Mouse (Mus musculus) lung, adult 18-20 months (tissue): ENCODE data around the gene Mafk.
"Not testable (repeated sequence)": the region's sequence is repeated elsewhere in the genome, so short reads cannot be mapped to it uniquely, and the experiment has no call there.

Experiments
- DNase-seq, 2 experiments: peaks; one replicate each; pipeline ENCODE4 v3.0.0; 2022; ENCODE audit warnings: mixed read lengths in 2 of 2

Gene Mafk

DNA sequence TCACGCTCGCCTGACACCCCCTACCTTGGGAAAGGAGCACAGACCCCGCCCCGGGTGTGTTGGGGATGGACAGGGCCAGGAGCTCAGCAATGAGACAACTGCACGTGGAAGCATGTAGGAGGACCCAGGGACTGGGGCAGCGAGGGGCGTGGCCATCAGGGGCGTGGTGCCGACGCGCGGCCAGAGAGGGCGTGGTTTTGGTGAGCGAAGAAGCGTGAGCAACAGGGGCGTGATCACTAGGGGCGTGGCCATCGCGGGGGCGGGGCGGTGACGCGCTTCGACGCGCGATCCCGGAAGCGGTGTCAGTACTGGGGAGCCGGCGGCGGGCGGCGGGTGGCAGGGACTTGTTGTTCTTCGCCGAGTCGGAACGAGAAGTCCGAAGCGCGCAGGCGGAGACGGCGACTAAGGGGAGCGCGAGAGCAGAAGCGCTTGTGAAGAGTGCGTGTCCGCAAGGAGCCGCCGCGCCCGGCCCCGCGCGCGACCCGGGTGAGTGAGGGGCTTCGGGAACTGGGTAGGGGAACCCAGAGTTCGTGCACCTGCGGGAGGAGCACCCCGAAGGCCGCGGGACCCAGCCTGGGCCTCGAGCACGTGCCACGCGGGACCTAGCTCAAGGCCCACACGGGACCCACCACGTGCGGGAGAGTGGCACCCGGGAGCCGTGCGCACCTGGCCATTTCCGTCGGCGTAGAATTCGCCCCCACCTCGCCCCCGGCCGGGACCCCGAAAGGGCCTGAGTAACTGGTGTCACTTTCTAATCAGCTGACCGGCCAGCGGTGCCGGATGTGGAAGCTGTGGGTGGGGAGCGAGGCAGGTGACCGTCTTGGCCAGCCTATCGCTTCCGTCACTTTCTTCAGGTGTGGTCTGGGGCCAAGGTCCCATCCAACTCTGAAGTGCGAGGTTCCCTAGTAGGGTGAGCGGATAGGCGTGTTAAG is at the start of gene Mafk:
TSS of gene Mafk (plus strand) at position 287 of the 932 bp plus-strand sequence.
- DNase-seq, result peak; percentile 98

DNA sequence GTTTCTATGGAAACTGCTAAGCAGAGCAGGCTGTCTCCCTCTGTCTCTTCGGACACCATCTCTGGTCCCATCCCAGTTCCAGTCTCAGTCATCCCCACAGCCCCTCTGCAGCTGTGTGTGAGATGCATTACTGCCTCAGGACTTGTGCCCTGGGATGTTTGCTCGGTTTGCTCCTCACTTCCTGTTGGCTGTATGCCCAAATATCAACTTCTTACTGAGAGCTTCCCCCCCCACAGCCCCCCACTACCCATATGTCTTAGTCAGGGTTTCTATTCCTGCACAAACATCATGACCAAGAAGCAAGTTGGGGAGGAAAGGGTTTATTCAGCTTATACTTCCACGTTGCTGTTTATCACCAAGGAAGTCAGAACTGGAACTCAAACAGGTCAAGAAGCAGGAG is 48.7 kb upstream of the Mafk start:
- DNase-seq, result not testable (repeated sequence)

- peak; percentile 60 to 72 for DNase-seq
These were observed 45.5 kb upstream of the Mafk start for GRCm38 (mm10) chr5:139745771-139746170.

DNA sequence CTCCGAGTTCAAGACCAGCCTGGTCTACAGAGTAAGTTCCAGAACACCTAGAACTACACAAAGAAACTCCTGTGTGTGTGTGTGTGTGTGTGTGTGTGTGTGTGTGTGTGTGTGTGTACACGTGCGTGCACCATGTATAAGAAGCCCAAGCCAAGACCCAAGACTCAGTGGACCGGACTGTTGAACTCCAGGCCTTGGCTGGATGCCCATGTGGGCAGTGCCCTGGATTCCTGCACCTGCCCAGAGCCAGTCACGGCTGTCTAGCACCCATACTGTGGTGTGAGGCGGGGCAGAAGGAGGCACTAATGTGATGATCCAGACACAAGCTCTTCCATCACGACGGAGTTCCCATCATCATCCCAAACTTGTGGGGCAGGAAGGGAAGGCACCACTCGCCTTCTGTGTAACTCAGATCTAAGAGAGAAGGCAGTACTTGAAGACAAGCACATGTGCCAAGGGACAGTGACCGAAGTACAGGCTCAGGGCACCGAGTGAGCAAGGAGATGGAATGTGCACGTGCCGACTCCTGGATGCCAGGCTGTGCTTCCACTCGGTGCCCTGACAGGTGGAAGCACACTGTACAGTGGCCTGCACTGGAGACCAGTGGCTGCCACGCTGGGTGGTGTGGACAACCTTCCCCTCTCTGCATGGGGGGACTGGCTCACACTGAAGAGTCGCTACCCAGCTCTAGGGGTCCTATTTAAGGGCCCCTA is 41.7 kb upstream of the Mafk start:
- no peak for DNase-seq

- DNase-seq, result peak; percentile 47 to 53
These were observed 40.8 kb upstream of the Mafk start for GRCm38 (mm10) chr5:139750535-139750934.

GRCm38 (mm10) chr5:139754753-139755152 is 36.6 kb upstream of the Mafk start:
- no peak for DNase-seq

- no peak for DNase-seq
These were observed 35.2 kb upstream of the Mafk start for GRCm38 (mm10) chr5:139756135-139756534.

DNA sequence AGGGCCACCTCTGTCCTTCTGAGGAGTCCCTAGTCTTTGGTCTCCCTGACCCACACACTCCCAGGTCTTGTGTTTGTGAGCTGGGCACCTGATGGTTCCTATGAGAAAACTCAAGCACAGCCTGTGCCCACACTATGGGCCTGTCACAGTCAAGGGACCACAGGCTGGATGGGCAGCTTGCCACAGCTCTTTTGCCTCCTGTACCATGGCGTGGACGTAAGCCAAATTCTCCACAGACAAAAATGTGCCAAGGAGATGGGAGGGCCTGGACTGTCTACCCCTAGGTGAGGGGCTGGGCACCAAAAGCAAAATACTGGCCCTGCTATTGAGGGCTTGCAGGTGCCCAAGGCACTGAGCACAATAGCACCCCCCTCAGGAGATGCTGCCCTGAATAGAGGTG is 34.7 kb upstream of the Mafk start:
- DNase-seq, result no peak

- DNase-seq, result no peak
These were observed 33.2 kb upstream of the Mafk start for GRCm38 (mm10) chr5:139758096-139758495.

DNA sequence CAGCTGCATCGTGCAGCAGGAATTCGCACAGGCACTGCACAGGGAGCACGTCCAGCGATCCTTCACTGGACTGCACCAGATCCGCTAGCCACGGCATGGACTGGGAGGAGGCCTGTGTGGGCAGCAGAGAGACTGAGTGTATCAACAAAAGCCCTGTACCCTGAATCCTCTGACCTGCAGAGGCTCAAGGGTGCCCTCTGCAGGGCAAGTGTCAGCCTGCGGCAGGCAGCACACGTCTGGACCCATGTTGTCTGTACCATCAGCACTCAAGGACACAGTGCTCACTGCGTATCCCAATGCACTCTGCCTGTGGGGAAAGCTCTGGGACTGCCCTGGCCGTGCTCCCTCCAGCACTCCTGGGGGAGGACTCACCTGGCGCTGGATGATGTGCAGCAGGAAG is 27.0 kb upstream of the Mafk start:
- no peak for DNase-seq

DNA sequence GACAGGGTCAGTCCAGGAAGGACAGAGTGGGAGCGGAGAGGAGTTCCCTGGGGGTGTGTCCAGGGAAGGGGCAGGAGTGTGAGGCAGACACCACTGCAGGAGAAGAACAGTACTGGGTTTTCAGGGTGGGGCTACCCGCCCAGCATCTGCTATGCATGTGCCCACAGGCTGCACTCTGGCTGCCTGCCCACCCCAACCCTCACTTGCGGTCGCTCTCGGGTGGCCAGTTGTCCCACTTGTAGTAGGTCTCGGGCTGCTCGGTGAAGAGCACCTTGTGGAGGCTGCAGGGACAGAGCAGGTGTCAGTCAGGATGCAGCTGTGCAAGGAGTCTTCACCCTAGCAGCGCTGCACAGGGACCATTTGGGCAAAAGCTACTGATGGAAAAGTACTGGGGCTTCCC is 23.1 kb upstream of the Mafk start:
- no peak for DNase-seq

DNA sequence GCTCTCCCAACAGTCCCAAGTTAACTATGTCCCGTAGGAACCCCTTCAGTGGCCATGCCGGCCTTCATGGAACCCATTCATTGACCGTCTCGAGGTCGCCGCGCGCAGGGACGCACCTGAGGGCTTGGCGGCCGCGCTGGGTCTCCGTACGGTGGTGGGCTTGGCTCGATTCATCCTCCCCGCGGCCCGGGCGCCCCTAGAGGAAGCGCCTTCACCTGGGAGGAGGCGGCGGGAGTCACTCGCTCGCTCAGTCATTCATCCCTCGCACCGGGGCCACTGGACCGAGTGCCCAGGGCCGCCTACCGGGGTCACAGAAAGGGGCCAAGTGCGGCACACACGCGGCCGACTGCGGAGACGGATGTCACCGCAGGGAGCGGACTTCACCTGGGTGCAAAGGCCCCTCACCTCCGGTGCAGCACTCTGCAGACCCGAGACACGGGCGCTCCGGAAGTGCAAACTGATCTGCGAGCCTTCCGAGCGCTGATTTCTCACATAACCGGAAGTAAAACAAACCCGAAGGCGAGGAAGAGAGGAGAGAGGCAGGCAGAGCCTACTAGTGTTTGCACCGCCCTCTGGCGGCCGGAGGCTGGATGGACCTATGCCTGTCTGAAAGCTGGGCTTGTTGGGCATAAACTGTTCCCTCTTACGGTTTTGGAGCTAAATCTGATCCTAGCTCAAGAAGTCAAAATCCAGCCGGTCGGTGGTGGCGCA is 15.9 kb upstream of the Mafk start, which contains the start of gene Ints1:
TSS of gene Ints1 (minus strand) at position 459 of the 711 bp plus-strand sequence.
- peak; percentile 94 to 95 for DNase-seq

GRCm38 (mm10) chr5:139776966-139777365 is 14.3 kb upstream of the Mafk start:
- DNase-seq, result no peak

- no peak for DNase-seq
These were observed 9.9 kb upstream of the Mafk start for GRCm38 (mm10) chr5:139781406-139781805.

- no peak for DNase-seq
These were observed 1.8 kb upstream of the Mafk start for GRCm38 (mm10) chr5:139789466-139789865.

DNA sequence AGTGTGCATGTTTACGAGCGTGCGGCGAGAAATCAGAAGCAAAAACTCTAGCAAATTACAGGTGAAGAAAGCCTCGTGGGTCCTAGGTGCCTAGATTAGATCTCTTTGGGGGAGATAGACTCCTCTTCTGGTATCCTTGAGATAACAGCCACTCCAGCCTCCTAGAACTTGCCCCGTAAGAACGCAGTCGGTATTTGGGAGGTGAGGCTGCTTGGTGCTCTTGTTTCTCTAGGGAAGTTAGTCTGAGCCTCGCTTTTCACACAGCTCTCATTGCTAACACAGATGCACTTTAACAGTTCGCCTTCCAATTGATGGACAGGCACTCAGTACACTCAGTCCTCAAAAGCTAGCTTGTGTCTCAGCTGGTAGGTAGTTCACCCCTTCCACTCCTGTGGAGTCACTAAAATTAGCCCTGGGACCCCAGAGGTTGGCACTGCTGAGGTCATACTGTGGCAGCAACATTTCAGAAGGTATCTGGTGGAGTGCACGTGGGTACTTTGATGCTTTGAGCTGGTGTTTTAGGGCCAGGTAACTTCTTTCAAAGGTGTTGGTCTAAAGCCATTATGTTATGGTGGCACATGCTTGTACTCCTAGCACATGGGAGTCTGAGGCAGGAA is 954 bp downstream of the Mafk start:
- DNase-seq, result no peak

GRCm38 (mm10) chr5:139792966-139793337 is 1.6 kb downstream of the Mafk start:
- DNase-seq, result no peak

- peak; percentile 52 to 74 for DNase-seq
These were observed 2.2 kb downstream of the Mafk start for GRCm38 (mm10) chr5:139793338-139794089.

GRCm38 (mm10) chr5:139794137-139794536 is 2.8 kb downstream of the Mafk start:
- no peak for DNase-seq

- peak; percentile 43 to 52 for DNase-seq
These were observed 3.6 kb downstream of the Mafk start for GRCm38 (mm10) chr5:139794938-139795337.

- no peak for DNase-seq
These were observed 4.8 kb downstream of the Mafk start for GRCm38 (mm10) chr5:139796001-139796620.
